Mouse (Mus musculus) urinary bladder, adult 2 months (tissue): ENCODE measurements at regions not wholly inside any gene's neighbourhood (a gene's known extent, or its start where the extent isn't known, plus 50 kb on each side); places are given as distances from the start of the nearest gene placed in this dataset.

ENCODE experiments used
- DNase-seq: peaks from one replicate; pipeline ENCODE4 v3.0.0; 2022; ENCODE audit warnings: low spot score

- no peak for DNase-seq
Measured at GRCm38 (mm10) chr10:111826033-111826754, 146.3 kb upstream of the Krr1 start.

GRCm38 (mm10) chr10:111827246-111827645 is 145.2 kb upstream of the Krr1 start:
- no peak for DNase-seq

GRCm38 (mm10) chr10:111827930-111828329 is 144.5 kb upstream of the Krr1 start:
- DNase-seq, result no peak

- no peak for DNase-seq
Measured at GRCm38 (mm10) chr10:111828610-111829009, 143.9 kb upstream of the Krr1 start.

- DNase-seq, result no peak
Measured at GRCm38 (mm10) chr10:111829291-111829690, 143.2 kb upstream of the Krr1 start.

GRCm38 (mm10) chr10:111831105-111831504 is 141.4 kb upstream of the Krr1 start:
- no peak for DNase-seq

- no peak for DNase-seq
Measured at GRCm38 (mm10) chr10:111833611-111834010, 138.9 kb upstream of the Krr1 start.

GRCm38 (mm10) chr10:111834280-111834679 is 138.2 kb upstream of the Krr1 start:
- DNase-seq, result no peak

- DNase-seq, result no peak
Measured at GRCm38 (mm10) chr10:111834925-111835823, 137.3 kb upstream of the Krr1 start.

GRCm38 (mm10) chr10:111836191-111836590 is 136.3 kb upstream of the Krr1 start:
- no peak for DNase-seq

GRCm38 (mm10) chr10:111836802-111837201 is 135.7 kb upstream of the Krr1 start:
- DNase-seq, result no peak

- no peak for DNase-seq
Measured at GRCm38 (mm10) chr10:111842321-111842775, 130.1 kb upstream of the Krr1 start.

GRCm38 (mm10) chr10:111842896-111843295 is 129.6 kb upstream of the Krr1 start:
- no peak for DNase-seq

GRCm38 (mm10) chr10:111843301-111843700 is 129.2 kb upstream of the Krr1 start:
- DNase-seq, result no peak

GRCm38 (mm10) chr10:111844144-111844543 is 128.3 kb upstream of the Krr1 start:
- no peak for DNase-seq

- no peak for DNase-seq
Measured at GRCm38 (mm10) chr10:111845946-111846345, 126.5 kb upstream of the Krr1 start.

GRCm38 (mm10) chr10:111854254-111854653 is 118.2 kb upstream of the Krr1 start:
- DNase-seq, result no peak

GRCm38 (mm10) chr10:111855496-111855895 is 117.0 kb upstream of the Krr1 start:
- no peak for DNase-seq

GRCm38 (mm10) chr10:111858403-111858802 is 114.1 kb upstream of the Krr1 start:
- no peak for DNase-seq

GRCm38 (mm10) chr10:111865286-111865830 is 107.1 kb upstream of the Krr1 start:
- no peak for DNase-seq

GRCm38 (mm10) chr10:111867102-111867501 is 105.4 kb upstream of the Krr1 start:
- DNase-seq, result no peak

- no peak for DNase-seq
Measured at GRCm38 (mm10) chr10:111867538-111867937, 104.9 kb upstream of the Krr1 start.

GRCm38 (mm10) chr10:111880354-111880753 is 92.1 kb upstream of the Krr1 start:
- DNase-seq, result no peak
